Comparison of ENCODE assay signal across 8 mouse cellular contexts in the genomic region with DNA sequence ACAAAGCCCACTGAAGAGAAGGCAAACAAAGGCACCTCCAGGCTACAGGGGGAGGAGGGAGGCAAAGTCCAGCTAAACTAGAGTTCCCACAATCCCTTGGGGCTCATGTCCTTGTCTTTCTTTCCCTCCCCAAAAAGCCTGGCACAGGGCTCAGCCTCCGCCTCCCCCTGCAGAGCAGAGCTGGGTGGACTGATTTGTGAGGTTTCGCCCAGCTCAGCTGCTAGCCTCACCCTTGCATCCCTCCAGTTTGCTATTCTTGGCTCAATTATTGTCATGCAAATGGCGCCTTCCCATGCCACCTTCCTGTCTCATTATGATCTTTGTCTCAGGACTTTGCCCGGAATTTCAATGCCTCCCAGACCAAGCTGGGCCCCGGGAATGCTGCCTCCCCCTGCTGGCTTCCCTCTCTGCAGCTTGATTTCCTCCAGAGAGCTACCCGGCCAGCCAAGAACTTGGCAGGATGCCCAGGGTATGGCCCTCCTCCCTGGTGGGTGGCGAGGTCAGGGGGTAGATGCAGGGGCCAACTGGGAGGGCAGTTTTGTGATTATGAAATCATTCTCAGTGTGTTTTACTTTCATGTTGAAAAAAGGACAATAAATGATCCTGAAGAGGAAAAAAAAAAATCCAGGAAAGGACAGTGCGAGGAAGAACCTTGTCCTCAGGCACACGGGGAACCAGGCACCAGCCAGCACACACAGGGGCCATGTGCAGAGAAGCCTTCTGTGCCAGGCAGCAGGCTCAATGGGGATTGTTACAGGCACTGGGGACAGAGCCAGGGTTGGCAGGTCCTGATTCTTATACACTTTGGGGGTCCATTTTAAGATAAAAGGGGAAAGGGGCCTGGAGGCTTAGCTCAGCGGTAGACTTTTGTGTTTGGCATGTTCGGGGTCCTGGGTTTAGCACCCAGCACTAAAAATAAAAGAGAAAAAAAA. TPM values are rescaled to one million over a fixed set of nuclear protein-coding genes. Genes with fewer than 3 reads are reported as not detected.
A peak's percentile ranks its signal among the peaks of the same experiment; 100 is the strongest.
DNase-seq lines count a peak whose midpoint lies in the region; ATAC-seq lines count a peak whose summit lies in the region.

A gene (minus strand): TSS at position 310 of the 932 bp plus-strand sequence.

- peak within 1 kb of the TSS; percentile 35; the same call in 1 of the 2 replicates for H3K27ac ChIP-seq in intestine, embryonic 14.5 days (ENCODE audit: low read depth)

- H3K27me3 ChIP-seq in intestine, embryonic 14.5 days (replicated peaks; ENCODE audit: control insufficient read depth, insufficient read depth, low read length), result peaks cover 15% of the 10 kb centered on the region; the same call in 1 of the 2 replicates

- no peak within 1 kb of the TSS for H3K4me3 ChIP-seq in intestine, embryonic 14.5 days (ENCODE audit: low read depth, low read length)

- 24% methylated on average over 11 of the region's 11 CpGs for WGBS in intestine, embryonic 14.5 days

- no peaks in the 10 kb centered on the region for H3K36me3 ChIP-seq in intestine, embryonic 14.5 days (ENCODE audit: control insufficient read depth, insufficient read depth, low read length)

- peak; percentile 88 for ATAC-seq in intestine, embryonic 14.5 days (replicated peaks; ENCODE audit: low FRiP score, low TSS enrichment, low read depth)

- H3K9me3 ChIP-seq in intestine, embryonic 14.5 days (ENCODE audit: control insufficient read depth, low read length), result no peaks in the 10 kb centered on the region

- peak; percentile 96 for DNase-seq in adrenal gland, postnatal 10 days
- peak; percentile 58 for DNase-seq in embryo, embryonic 11.5 days (ENCODE audit: low read depth, low spot score)
- DNase-seq in gastrocnemius, postnatal 36 days, result peak; percentile 63 to 75
- DNase-seq in intestine, embryonic 14.5 days (ENCODE audit: low spot score), result peak; percentile 84
- DNase-seq in left cerebral cortex, adult 9 months (ENCODE audit: low spot score in 2 of 2), result peak; percentile 68 to 81
- peak; percentile 93 for DNase-seq in lung, postnatal 36 days
- DNase-seq in right cerebral cortex, postnatal 25 days, result peak; percentile 69
- DNase-seq in T-cell, adult 2 months (ENCODE audit: low spot score), result no peak

- intact Hi-C loops in gastrocnemius, postnatal 36 days (cut with DNase I), result no loop called here

- H3K9ac ChIP-seq in intestine, embryonic 14.5 days (ENCODE audit: low read length), result no peak within 1 kb of the TSS

- H3K4me1 ChIP-seq in intestine, embryonic 14.5 days (replicated peaks; ENCODE audit: control insufficient read depth, insufficient read depth, low read length), result peaks cover 18% of the 10 kb centered on the region

- H3K4me2 ChIP-seq in intestine, embryonic 14.5 days (ENCODE audit: low read length), result peak within 1 kb of the TSS; percentile 24; the same call in 1 of the 2 replicates

RNA-seq across cellular contexts. Expression of the gene that starts here (rescaled TPM):
- 10 to 100 TPM; 14.0 to 25.8 TPM for total RNA-seq in adrenal gland, postnatal 10 days (2021)
- total RNA-seq in gastrocnemius, postnatal 36 days (2021), result not detected
- polyA plus RNA-seq in intestine, embryonic 14.5 days (2014; fragmentation: Nextera tagmentation; extraction: Ambion mirVana), result 8.3 and 9.2 TPM in 2 replicates

Comparison
In these comparisons a context has a peak if more than half of its experiments do, and no peak if none do; other contexts are left out.
1. RNA of the gene that starts here (total RNA-seq): 14.0 to 25.8 TPM in adrenal gland, postnatal 10 days; not detected in gastrocnemius, postnatal 36 days; every median in the first group is over 10 times any median in the second.
2. Peak in DNase-seq in gastrocnemius, postnatal 36 days; RNA of the gene not detected or under 1 TPM.